Mouse (Mus musculus): ENCODE results near the gene Fn3k.

The Fn3k gene

GRCm38 (mm10) chr11:121434156-121435155 lies at the start of gene Fn3k:
TSS of gene Fn3k (plus strand) at chr11:121434913.
- peak; percentile 59 for DNase-seq (ENCODE audit: extremely low spot score)

GRCm38 (mm10) chr11:121387750-121388553 lies 46.8 kb upstream of the Fn3k start, which contains the start of gene Rab40b:
TSS of gene Rab40b (minus strand) at chr11:121388251.
- DNase-seq (ENCODE audit: extremely low spot score) = peak; percentile 93

GRCm38 (mm10) chr11:121388554-121388945 lies 46.2 kb upstream of the Fn3k start:
- DNase-seq (ENCODE audit: extremely low spot score) = no peak

GRCm38 (mm10) chr11:121390793-121391192 lies 43.9 kb upstream of the Fn3k start:
- no peak for DNase-seq (ENCODE audit: extremely low spot score)

- DNase-seq (ENCODE audit: extremely low spot score) = no peak
Measured at GRCm38 (mm10) chr11:121392405-121392804, 42.3 kb upstream of the Fn3k start.

GRCm38 (mm10) chr11:121407366-121408155 lies 27.2 kb upstream of the Fn3k start:
- no peak for DNase-seq (ENCODE audit: extremely low spot score)

GRCm38 (mm10) chr11:121414762-121415161 lies 20.0 kb upstream of the Fn3k start:
- no peak for DNase-seq (ENCODE audit: extremely low spot score)

GRCm38 (mm10) chr11:121415351-121415750 lies 19.4 kb upstream of the Fn3k start:
- DNase-seq (ENCODE audit: extremely low spot score) = no peak

- no peak for DNase-seq (ENCODE audit: extremely low spot score)
Measured at GRCm38 (mm10) chr11:121417971-121418370, 16.7 kb upstream of the Fn3k start.

GRCm38 (mm10) chr11:121418932-121419331 lies 15.8 kb upstream of the Fn3k start:
- no peak for DNase-seq (ENCODE audit: extremely low spot score)

- no peak for DNase-seq (ENCODE audit: extremely low spot score)
Measured at GRCm38 (mm10) chr11:121420379-121420778, 14.3 kb upstream of the Fn3k start.

GRCm38 (mm10) chr11:121420830-121421552 lies 13.7 kb upstream of the Fn3k start, which contains the start of gene Fn3krp:
TSS of gene Fn3krp (plus strand) at chr11:121421401.
- DNase-seq (ENCODE audit: extremely low spot score) = peak; percentile 99

- no peak for DNase-seq (ENCODE audit: extremely low spot score)
Measured at GRCm38 (mm10) chr11:121421553-121422173, 13.1 kb upstream of the Fn3k start.

GRCm38 (mm10) chr11:121433397-121433796 lies 1.3 kb upstream of the Fn3k start:
- no peak for DNase-seq (ENCODE audit: extremely low spot score)

- no peak for DNase-seq (ENCODE audit: extremely low spot score)
Measured at GRCm38 (mm10) chr11:121437236-121437635, 2.5 kb downstream of the Fn3k start.

- DNase-seq (ENCODE audit: extremely low spot score) = no peak
Measured at GRCm38 (mm10) chr11:121439686-121440292, 5.1 kb downstream of the Fn3k start.

- DNase-seq (ENCODE audit: extremely low spot score) = no peak
Measured at GRCm38 (mm10) chr11:121441653-121442052, 6.9 kb downstream of the Fn3k start.

- DNase-seq (ENCODE audit: extremely low spot score) = no peak
Measured at GRCm38 (mm10) chr11:121442076-121442475, 7.4 kb downstream of the Fn3k start.

- no peak for DNase-seq (ENCODE audit: extremely low spot score)
Measured at GRCm38 (mm10) chr11:121451216-121451726, 16.6 kb downstream of the Fn3k start.

All from embryo, embryonic 9.5 days (tissue).